Mouse (Mus musculus) neural tube, embryonic 12.5 days (tissue): ENCODE data around the gene Tcirg1. TPM values are rescaled to one million over a fixed set of nuclear protein-coding genes. Genes with fewer than 3 reads are reported as not detected.

Experiments used
- ATAC-seq: fragments of 200-750 bp; cut with Nextera tagmentation; 2 replicates; pipeline ENCODE4 v1.8.0; 2017; ENCODE audit warnings: low read depth, mild to moderate bottlenecking, moderate TSS enrichment, moderate library complexity; ENCODE audit not compliant: low FRiP score
- H3K27ac ChIP-seq: fragments of 300-500 bp; sonication (generic); 2 replicates; pipeline ENCODE4 v1.5.1; 2016
- H3K27me3 ChIP-seq: fragments of 300-500 bp; sonication (generic); replicated peaks from 2 replicates; pipeline ENCODE4 v1.6.1; 2016; ENCODE audit warnings: mild to moderate bottlenecking
- H3K36me3 ChIP-seq: fragments of 300-500 bp; sonication (generic); 2 replicates; pipeline ENCODE4 v1.6.1; 2016; ENCODE audit warnings: mild to moderate bottlenecking
- H3K4me1 ChIP-seq: fragments of 300-500 bp; sonication (generic); 2 replicates; pipeline ENCODE4 v1.6.1; 2016
- H3K4me2 ChIP-seq: fragments of 300-500 bp; sonication (generic); replicated peaks from 2 replicates; pipeline ENCODE4 v1.6.1; 2016; ENCODE audit warnings: mild to moderate bottlenecking
- H3K4me3 ChIP-seq: fragments of 300-500 bp; sonication (generic); 2 replicates; pipeline ENCODE4 v1.5.1; 2016
- H3K9ac ChIP-seq: fragments of 300-500 bp; sonication (generic); 2 replicates; pipeline ENCODE4 v1.6.1; 2016; ENCODE audit warnings: mild to moderate bottlenecking
- H3K9me3 ChIP-seq: fragments of 300-500 bp; sonication (generic); 2 replicates; pipeline ENCODE4 v1.6.1; 2016; ENCODE audit warnings: mild to moderate bottlenecking
- WGBS: fragments of 180-500 bp; shearing (Covaris S2); methylation state at CpG from one replicate; pipeline ENCODE4 v1.1.7; 2016; 5-methylcytosine and 5-hydroxymethylcytosine counted together
- polyA plus RNA-seq: library from polyadenylated mRNA; unstranded; fragments of >200 nt; fragmentation: Nextera tagmentation; extraction: Ambion mirVana; gene quantifications from 2 replicates; pipeline ENCODE4 v1.2.1, GENCODE M21; 2016

The Tcirg1 gene
- polyA plus RNA-seq, 1 experiment from 2014 or later: 22.0 TPM

- Histone ChIP-seq H3K4me2 (peak overlapping the region; percentile 27), H3K9me3 (no peaks in the 10 kb centered on the region), H3K9ac (no peak overlapping the region), H3K4me1 (peaks cover 33% of the 10 kb centered on the region), H3K27me3 (no peaks in the 10 kb centered on the region), H3K4me3 (no peak overlapping the region), H3K36me3 (no peaks in the 10 kb centered on the region), H3K27ac (no peak overlapping the region)
- ATAC-seq: no peak
- 21% methylated on average over 4 of the region's 4 CpGs for WGBS
Measured at GRCm38 (mm10) chr19:3855601-3856000, 51.3 kb downstream of the Tcirg1 start.

GRCm38 (mm10) chr19:3855091-3855490 lies 51.8 kb downstream of the Tcirg1 start:
- H3K27ac ChIP-seq: no peak overlapping the region
- peaks cover 34% of the 10 kb centered on the region for H3K4me1 ChIP-seq
- ATAC-seq: no peak
- WGBS: 72% methylated on average over 6 of the region's 6 CpGs
- H3K27me3 ChIP-seq: no peaks in the 10 kb centered on the region
- no peaks in the 10 kb centered on the region for H3K9me3 ChIP-seq
- H3K36me3 ChIP-seq: no peaks in the 10 kb centered on the region
- no peak overlapping the region for H3K9ac ChIP-seq
- H3K4me3 ChIP-seq: no peak overlapping the region
- H3K4me2 ChIP-seq: peak overlapping the region; percentile 27

GRCm38 (mm10) chr19:3853891-3854290 lies 53.0 kb downstream of the Tcirg1 start:
- Histone ChIP-seq H3K4me3 (no peak overlapping the region), H3K4me2 (peak overlapping the region; percentile 78), H3K4me1 (peaks cover 34% of the 10 kb centered on the region), H3K27me3 (no peaks in the 10 kb centered on the region), H3K9me3 (no peaks in the 10 kb centered on the region), H3K27ac (no peak overlapping the region), H3K36me3 (no peaks in the 10 kb centered on the region), H3K9ac (no peak overlapping the region)
- 92% methylated on average over 1 of the region's 1 CpGs for WGBS
- ATAC-seq: no peak

- WGBS: 89% methylated on average over 10 of the region's 10 CpGs
- ATAC-seq: no peak
- H3K9me3 ChIP-seq: no peaks in the 10 kb centered on the region
Measured at GRCm38 (mm10) chr19:3853121-3853520, 53.8 kb downstream of the Tcirg1 start.

GRCm38 (mm10) chr19:3851979-3852681 lies 54.8 kb downstream of the Tcirg1 start:
- under 1% methylated on average over 74 of the region's 74 CpGs for WGBS
- peak; percentile 63 for ATAC-seq
- Histone ChIP-seq H3K36me3 (no peaks in the 10 kb centered on the region), H3K9ac (peak overlapping the region; percentile 84), H3K27ac (peak overlapping the region; percentile 94), H3K9me3 (no peaks in the 10 kb centered on the region), H3K4me1 (peaks cover 34% of the 10 kb centered on the region), H3K27me3 (no peaks in the 10 kb centered on the region), H3K4me3 (peak overlapping the region; percentile 75), H3K4me2 (peak overlapping the region; percentile 78)

More at GRCm38 (mm10) chr19:3853121-3853520, 53.8 kb downstream of the Tcirg1 start:
- Histone ChIP-seq H3K36me3 (no peaks in the 10 kb centered on the region), H3K4me2 (peak overlapping the region; percentile 78), H3K4me3 (0 out of 2 replicates have a peak overlapping the region, but pooled peaks have one; percentile 11), H3K27ac (no peak overlapping the region), H3K9ac (no peak overlapping the region), H3K27me3 (no peaks in the 10 kb centered on the region), H3K4me1 (peaks cover 34% of the 10 kb centered on the region)

- WGBS: under 1% methylated on average over 54 of the region's 54 CpGs
- no peaks in the 10 kb centered on the region for H3K27me3 ChIP-seq
- peak within 1 kb of the TSS; percentile 75 for H3K4me3 ChIP-seq
- H3K27ac ChIP-seq: peak within 1 kb of the TSS; percentile 94
- H3K9me3 ChIP-seq: no peaks in the 10 kb centered on the region
- no peaks in the 10 kb centered on the region for H3K36me3 ChIP-seq
- peaks cover 34% of the 10 kb centered on the region for H3K4me1 ChIP-seq
- peak within 1 kb of the TSS; percentile 78 for H3K4me2 ChIP-seq
- peak; percentile 98 for ATAC-seq
- peak within 1 kb of the TSS; percentile 84 for H3K9ac ChIP-seq
Measured at GRCm38 (mm10) chr19:3851502-3851962, 55.4 kb downstream of the Tcirg1 start, which contains the start of gene Chka. TSS of gene Chka (plus strand) at chr19:3851773.

GRCm38 (mm10) chr19:3850847-3851469 lies 56.0 kb downstream of the Tcirg1 start:
- H3K36me3 ChIP-seq: no peaks in the 10 kb centered on the region
- H3K4me2 ChIP-seq: peak overlapping the region; percentile 78
- 5% methylated on average over 19 of the region's 19 CpGs for WGBS
- H3K27ac ChIP-seq: peak overlapping the region; percentile 94; the same call in 1 of the 2 replicates
- peak overlapping the region; percentile 75 for H3K4me3 ChIP-seq
- ATAC-seq: peak; percentile 13
- peaks cover 33% of the 10 kb centered on the region for H3K4me1 ChIP-seq
- no peaks in the 10 kb centered on the region for H3K9me3 ChIP-seq
- no peaks in the 10 kb centered on the region for H3K27me3 ChIP-seq
- H3K9ac ChIP-seq: peak overlapping the region; percentile 38; the same call in 1 of the 2 replicates

GRCm38 (mm10) chr19:3850076-3850475 lies 56.9 kb downstream of the Tcirg1 start:
- H3K9me3 ChIP-seq: no peaks in the 10 kb centered on the region
- H3K27ac ChIP-seq: no peak overlapping the region
- peaks cover 24% of the 10 kb centered on the region for H3K4me1 ChIP-seq
- no peaks in the 10 kb centered on the region for H3K36me3 ChIP-seq
- no peak for ATAC-seq
- WGBS: 65% methylated on average over 5 of the region's 5 CpGs
- no peaks in the 10 kb centered on the region for H3K27me3 ChIP-seq
- H3K4me3 ChIP-seq: no peak overlapping the region
- no peak overlapping the region for H3K4me2 ChIP-seq
- H3K9ac ChIP-seq: no peak overlapping the region

GRCm38 (mm10) chr19:3849251-3849650 lies 57.7 kb downstream of the Tcirg1 start:
- Histone ChIP-seq H3K4me3 (no peak overlapping the region), H3K36me3 (no peaks in the 10 kb centered on the region), H3K4me1 (peaks cover 19% of the 10 kb centered on the region), H3K9ac (no peak overlapping the region), H3K27me3 (no peaks in the 10 kb centered on the region), H3K27ac (no peak overlapping the region), H3K9me3 (no peaks in the 10 kb centered on the region), H3K4me2 (no peak overlapping the region)
- 92% methylated on average over 2 of the region's 2 CpGs for WGBS
- ATAC-seq: no peak

- Histone ChIP-seq H3K4me1 (peaks cover 13% of the 10 kb centered on the region; the same call in 1 of the 2 replicates), H3K9me3 (no peaks in the 10 kb centered on the region), H3K27ac (no peak overlapping the region), H3K27me3 (no peaks in the 10 kb centered on the region), H3K36me3 (no peaks in the 10 kb centered on the region), H3K4me3 (no peak overlapping the region), H3K9ac (no peak overlapping the region), H3K4me2 (no peak overlapping the region)
- WGBS: 35% methylated on average over 7 of the region's 7 CpGs
- ATAC-seq: no peak
Measured at GRCm38 (mm10) chr19:3848207-3848808, 58.6 kb downstream of the Tcirg1 start.

- Histone ChIP-seq H3K27ac (no peak overlapping the region), H3K4me1 (peaks cover 9% of the 10 kb centered on the region; the same call in 1 of the 2 replicates), H3K4me3 (no peak overlapping the region), H3K27me3 (no peaks in the 10 kb centered on the region), H3K4me2 (no peak overlapping the region), H3K36me3 (no peaks in the 10 kb centered on the region), H3K9ac (no peak overlapping the region), H3K9me3 (no peaks in the 10 kb centered on the region)
- 87% methylated on average over 5 of the region's 5 CpGs for WGBS
- ATAC-seq: no peak
Measured at GRCm38 (mm10) chr19:3847711-3848110, 59.2 kb downstream of the Tcirg1 start.
